8 mouse cellular contexts compared by ENCODE assay signal in the genomic region with DNA sequence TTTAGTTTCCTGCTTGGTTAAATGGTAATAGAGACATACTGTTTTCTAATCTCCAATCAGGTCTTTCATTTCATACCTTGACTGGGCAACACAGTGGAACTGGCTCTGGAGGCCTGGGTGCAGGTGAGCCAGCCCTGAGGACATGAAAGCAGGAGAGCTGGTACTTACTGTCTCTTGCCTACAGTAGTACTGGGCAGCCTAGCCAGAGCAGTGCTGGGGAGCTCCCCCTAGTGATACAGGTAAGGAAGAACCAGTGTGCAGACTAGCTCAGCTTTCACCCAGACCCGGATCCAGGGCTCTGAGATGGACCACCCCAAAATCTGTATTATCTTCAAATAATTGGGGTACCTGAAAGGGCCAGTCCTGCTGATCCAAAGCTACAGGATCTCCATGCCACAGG.
DNase-seq lines count a peak whose midpoint lies in the region; ATAC-seq and TF ChIP-seq lines count a peak whose summit lies in the region.

No protein-coding gene starts in this region.

- WGBS in hindbrain, embryonic 15.5 days: 69% methylated on average over 1 of the region's 1 CpGs
- WGBS in hindbrain, embryonic 11.5 days: 73% methylated on average over 1 of the region's 1 CpGs

- H3K4me3 ChIP-seq in hindbrain, embryonic 15.5 days: no peak overlapping the region
- no peak overlapping the region for H3K4me3 ChIP-seq in hindbrain, embryonic 11.5 days (ENCODE audit: low read depth, low read length)

- CTCF ChIA-PET in Patski (lab: Charles Lee): interaction anchor here (0.9 to 4.1 kb wide), 2 partner anchors 9 to 382 kb away, joined by 3 to 14 read pairs; no protein-coding TSS in a partner anchor

- POLR2A ChIA-PET in Patski (lab: Charles Lee): interaction anchor here (1.4 kb wide), 1 partner anchor 9 kb away, joined by 3 read pairs; no protein-coding TSS in a partner anchor

- no peaks in the 10 kb centered on the region for H3K4me1 ChIP-seq in hindbrain, embryonic 15.5 days (replicated peaks)
- H3K4me1 ChIP-seq in hindbrain, embryonic 11.5 days (replicated peaks; ENCODE audit: control insufficient read depth, insufficient read depth, low read length): no peaks in the 10 kb centered on the region

- no peaks in the 10 kb centered on the region for H3K27me3 ChIP-seq in hindbrain, embryonic 15.5 days
- no peaks in the 10 kb centered on the region for H3K27me3 ChIP-seq in hindbrain, embryonic 11.5 days (ENCODE audit: control insufficient read depth, insufficient read depth, low read length)
- H3K27me3 ChIP-seq in Patski: no peaks in the 10 kb centered on the region

- no peaks in the 10 kb centered on the region for H3K9me3 ChIP-seq in hindbrain, embryonic 15.5 days
- H3K9me3 ChIP-seq in hindbrain, embryonic 11.5 days (ENCODE audit: control insufficient read depth, low read length): no peaks in the 10 kb centered on the region

- peak; percentile 31; the same call in 1 of the 2 replicates for ATAC-seq in hindbrain, embryonic 15.5 days (ENCODE audit: low FRiP score, low read depth)
- ATAC-seq in hindbrain, embryonic 11.5 days (ENCODE audit: low FRiP score): no peak
- no peak for ATAC-seq in Patski
- peak; percentile 76 for ATAC-seq in megakaryocyte progenitor cell, adult 5-6 weeks (replicated peaks; ENCODE audit: poor library complexity)

- intact Hi-C loops in heart, postnatal 36 days (cut with DNase I): no loop called here

- in situ Hi-C loops in Patski (cut with MboI; ENCODE audit: low pct_unique_long_range_greater_than_20kb): no loop called here

- peak; percentile 41 for TF ChIP-seq CTCF in Patski (IDR thresholded peaks at IDR 0.05)

- DNase-seq in hindbrain, embryonic 11.5 days (ENCODE audit: low spot score): no peak
- no peak for DNase-seq in Patski (ENCODE audit: low read depth, low spot score)
- peak; percentile 35 for DNase-seq in kidney, adult 18-20 months
- no peak for DNase-seq in gastrocnemius, postnatal 4 days (ENCODE audit: low spot score in 2 of 2)
- no peak for DNase-seq in heart, postnatal 36 days
- no peak for DNase-seq in adrenal gland, postnatal 10 days

- H3K36me3 ChIP-seq in hindbrain, embryonic 15.5 days: no peaks in the 10 kb centered on the region
- H3K36me3 ChIP-seq in hindbrain, embryonic 11.5 days (ENCODE audit: control insufficient read depth, insufficient read depth, low read length): no peaks in the 10 kb centered on the region

- no peak overlapping the region for H3K27ac ChIP-seq in hindbrain, embryonic 15.5 days (replicated peaks)
- no peak overlapping the region for H3K27ac ChIP-seq in hindbrain, embryonic 11.5 days (ENCODE audit: low read depth, low read length)

- no peak overlapping the region for H3K9ac ChIP-seq in hindbrain, embryonic 15.5 days
- H3K9ac ChIP-seq in hindbrain, embryonic 11.5 days (ENCODE audit: low read depth, low read length): no peak overlapping the region

- H3K4me2 ChIP-seq in hindbrain, embryonic 15.5 days: no peak overlapping the region
- H3K4me2 ChIP-seq in hindbrain, embryonic 11.5 days (replicated peaks; ENCODE audit: low read depth, low read length): no peak overlapping the region

Comparison
In these comparisons a context has a peak if more than half of its experiments do, and no peak if none do; other contexts are left out.
1. ATAC-seq: peak in hindbrain, embryonic 15.5 days (single experiment) and megakaryocyte progenitor cell, adult 5-6 weeks (single experiment); none in hindbrain, embryonic 11.5 days (single experiment) and Patski (single experiment).